Mouse (Mus musculus): ENCODE results near the gene Svop. TPM values are rescaled to one million over a fixed set of nuclear protein-coding genes. Genes with fewer than 3 reads are reported as not detected.
A peak's percentile ranks its signal among the peaks of the same experiment; 100 is the strongest.

The Svop gene
- total RNA-seq, 2 experiments from 2014 or later, result not detected

- DNase-seq, result peak; percentile 59 to 70
- intact Hi-C loops (cut with DNase I), result no loop called here
Observed at GRCm38 (mm10) chr5:114052246-114052761, 39.1 kb downstream of the Svop start.

- intact Hi-C loops (cut with DNase I), result loop anchor here (5.0 kb wide), 1 partner anchor 92 kb away; no protein-coding TSS in a partner anchor
- DNase-seq, result no peak
Observed at GRCm38 (mm10) chr5:114048731-114049308, 42.5 kb downstream of the Svop start.

GRCm38 (mm10) chr5:114047182-114047581, 44.2 kb downstream of the Svop start:
- intact Hi-C loops (cut with DNase I), result loop anchor here (5.0 kb wide), 1 partner anchor 90 kb away; no protein-coding TSS in a partner anchor
- DNase-seq, result no peak

- intact Hi-C loops (cut with DNase I), result loop anchor here (5.0 kb wide), 1 partner anchor 89 kb away; no protein-coding TSS in a partner anchor
- DNase-seq, result no peak
Observed at GRCm38 (mm10) chr5:114046604-114047003, 44.8 kb downstream of the Svop start.

- intact Hi-C loops (cut with DNase I), result loop anchor here (5.0 kb wide), 1 partner anchor 89 kb away; no protein-coding TSS in a partner anchor
- no peak for DNase-seq
Observed at GRCm38 (mm10) chr5:114046151-114046550, 45.2 kb downstream of the Svop start.

- intact Hi-C loops (cut with DNase I), result loop anchor here (5.0 kb wide), 1 partner anchor 88 kb away; no protein-coding TSS in a partner anchor
- DNase-seq, result no peak
Observed at GRCm38 (mm10) chr5:114045134-114045533, 46.2 kb downstream of the Svop start.

GRCm38 (mm10) chr5:114043800-114044199, 47.6 kb downstream of the Svop start:
- intact Hi-C loops (cut with DNase I), result no loop called here
- DNase-seq, result no peak

- intact Hi-C loops (cut with DNase I), result no loop called here
- no peak for DNase-seq
Observed at GRCm38 (mm10) chr5:114041327-114041930, 49.9 kb downstream of the Svop start.

- DNase-seq, result no peak
- intact Hi-C loops (cut with DNase I), result no loop called here
Observed at GRCm38 (mm10) chr5:114040911-114041310, 50.5 kb downstream of the Svop start.

GRCm38 (mm10) chr5:114040508-114040907, 50.9 kb downstream of the Svop start:
- DNase-seq, result no peak
- intact Hi-C loops (cut with DNase I), result no loop called here

GRCm38 (mm10) chr5:114035111-114035510, 56.3 kb downstream of the Svop start:
- DNase-seq, result no peak
- intact Hi-C loops (cut with DNase I), result no loop called here

- intact Hi-C loops (cut with DNase I), result no loop called here
- no peak for DNase-seq
Observed at GRCm38 (mm10) chr5:114034393-114034792, 57.0 kb downstream of the Svop start.

GRCm38 (mm10) chr5:114032161-114032763, 59.1 kb downstream of the Svop start:
- intact Hi-C loops (cut with DNase I), result no loop called here
- DNase-seq, result no peak

- no peak for DNase-seq
- intact Hi-C loops (cut with DNase I), result no loop called here
Observed at GRCm38 (mm10) chr5:114030652-114031051, 60.7 kb downstream of the Svop start.

- no peak for DNase-seq
- intact Hi-C loops (cut with DNase I), result no loop called here
Observed at GRCm38 (mm10) chr5:114028111-114028510, 63.3 kb downstream of the Svop start.

- no peak for DNase-seq
- intact Hi-C loops (cut with DNase I), result no loop called here
Observed at GRCm38 (mm10) chr5:114027217-114027944, 64.0 kb downstream of the Svop start.

GRCm38 (mm10) chr5:114024885-114025284, 66.5 kb downstream of the Svop start:
- DNase-seq, result no peak
- intact Hi-C loops (cut with DNase I), result no loop called here

GRCm38 (mm10) chr5:114024390-114024789, 67.0 kb downstream of the Svop start:
- intact Hi-C loops (cut with DNase I), result no loop called here
- no peak for DNase-seq

- DNase-seq, result no peak
- intact Hi-C loops (cut with DNase I), result no loop called here
Observed at GRCm38 (mm10) chr5:114015121-114015520, 76.2 kb downstream of the Svop start.

- no peak for DNase-seq
- intact Hi-C loops (cut with DNase I), result no loop called here
Observed at GRCm38 (mm10) chr5:114009049-114009448, 82.3 kb downstream of the Svop start.

Data from gastrocnemius, postnatal 36 days (tissue).